Mouse (Mus musculus) cerebellum, adult 2 months (tissue): ENCODE measurements around the gene Gpc1.

Experiments
- CTCF ChIP-seq: fragments of 200-500 bp; IDR thresholded peaks from 2 replicates; pipeline ENCODE4 v1.5.1; 2011; ENCODE audit warnings: low read depth, mild to moderate bottlenecking, control low read depth, low read length, moderate library complexity, borderline replicate concordance; ENCODE audit not compliant: insufficient read depth
- POLR2A ChIP-seq: fragments of 200-500 bp; IDR thresholded peaks from 2 replicates; pipeline ENCODE4 v1.6.1; 2011; ENCODE audit warnings: low read length, control low read depth, borderline replicate concordance; ENCODE audit not compliant: insufficient read depth

- no peak for TF ChIP-seq CTCF
- no peak for TF ChIP-seq POLR2A
Observed at GRCm38 (mm10) chr1:92793781-92794180, 37.7 kb upstream of the Gpc1 start.
